Mouse (Mus musculus) c-Kit-positive CD71-negative TER-119-negative erythroid progenitor cells, embryonic 14.5 days (primary cell): ENCODE data around the gene Zbtb8a.
"Not testable (repeated sequence)": the region's sequence is repeated elsewhere in the genome, so short reads cannot be mapped to it uniquely, and the experiment has no call there.

Source experiments
- DNase-seq: peaks from one replicate; pipeline ENCODE4 v3.0.0-alpha.2; 2013; ENCODE audit warnings: low read depth

Zbtb8a gene

GRCm38 (mm10) chr4:129376961-129377545 lies 863 bp downstream of the Zbtb8a start:
- DNase-seq, result no peak

DNA sequence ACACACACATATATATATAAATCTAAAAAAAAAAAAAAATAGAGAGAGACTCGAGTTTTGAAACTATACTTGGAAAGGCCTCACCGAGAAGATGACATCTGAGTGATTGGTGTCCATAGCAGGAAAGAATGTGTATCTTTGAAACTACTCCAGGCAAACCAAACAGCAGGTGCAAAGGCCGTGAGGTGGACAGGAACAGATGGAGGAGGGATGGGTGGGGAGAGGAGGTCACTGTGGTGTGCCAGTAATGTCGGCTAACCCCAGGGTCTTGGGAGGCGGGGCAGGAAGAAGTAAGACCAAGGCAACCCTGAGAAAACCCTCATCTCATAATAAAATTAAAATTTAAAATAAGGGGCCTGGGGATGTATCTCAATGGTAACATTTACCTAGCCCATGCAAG lies 2.1 kb downstream of the Zbtb8a start:
- DNase-seq, result no peak

- no peak for DNase-seq
These were observed 2.9 kb downstream of the Zbtb8a start for GRCm38 (mm10) chr4:129375000-129375399.

GRCm38 (mm10) chr4:129374219-129374755 lies 3.6 kb downstream of the Zbtb8a start:
- no peak for DNase-seq

DNA sequence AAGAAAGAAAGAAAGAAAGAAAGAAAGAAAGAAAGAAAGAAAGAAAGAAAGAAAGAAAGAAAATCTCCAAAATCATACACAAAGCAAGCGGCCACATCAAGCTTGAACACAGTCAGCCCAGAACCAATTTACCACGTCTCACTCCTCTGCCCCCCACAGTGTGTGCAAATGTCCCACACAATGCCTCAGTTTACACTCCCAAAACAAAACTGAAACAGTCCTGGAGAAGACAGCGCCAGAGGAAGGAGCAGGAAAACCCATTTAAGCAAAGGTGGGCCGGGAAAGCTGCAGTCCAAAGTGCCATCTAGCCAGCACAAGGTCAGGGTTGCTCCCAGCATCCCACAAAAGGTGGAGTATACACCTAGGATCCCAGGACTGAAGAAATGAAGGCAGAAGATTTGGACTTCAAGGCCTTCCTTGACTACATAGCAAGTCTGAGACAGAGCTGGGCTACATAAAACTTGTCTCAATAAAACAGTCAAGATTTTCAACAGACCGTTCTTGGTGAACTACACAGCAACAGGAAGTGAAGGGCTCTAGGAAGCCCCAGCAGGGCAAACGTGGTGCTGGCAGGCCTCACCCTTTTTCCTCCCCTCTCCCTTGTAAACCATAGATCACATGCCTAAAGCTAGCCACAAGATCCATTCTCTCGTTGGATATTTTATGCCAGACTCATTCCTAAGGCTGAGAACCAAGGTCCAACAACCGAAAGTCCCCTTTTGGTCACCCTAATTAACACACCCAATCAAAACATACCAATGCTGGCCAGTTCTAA lies 4.5 kb downstream of the Zbtb8a start:
- DNase-seq, result no peak

- DNase-seq, result no peak
These were observed 6.5 kb downstream of the Zbtb8a start for GRCm38 (mm10) chr4:129371391-129371790.

DNA sequence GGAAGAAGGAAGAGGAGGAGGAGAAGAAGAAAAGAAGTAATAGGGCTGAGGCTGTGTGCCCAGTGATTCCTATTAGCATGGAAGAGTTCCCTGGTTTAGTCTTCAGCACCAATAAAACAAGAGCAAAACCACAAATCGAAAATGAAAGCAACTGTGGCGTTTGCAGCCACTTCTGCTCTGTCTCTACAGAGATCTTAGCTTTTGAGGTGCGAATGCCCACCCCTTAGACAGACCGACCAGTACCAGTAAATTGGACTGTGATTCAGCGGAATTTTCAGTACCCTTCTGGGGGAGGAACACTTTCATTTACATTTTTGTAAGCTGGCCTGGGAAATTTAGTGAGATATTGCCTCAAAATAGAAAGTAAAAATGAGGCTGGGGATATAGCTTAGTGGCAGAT lies 12.7 kb downstream of the Zbtb8a start:
- no peak for DNase-seq

DNA sequence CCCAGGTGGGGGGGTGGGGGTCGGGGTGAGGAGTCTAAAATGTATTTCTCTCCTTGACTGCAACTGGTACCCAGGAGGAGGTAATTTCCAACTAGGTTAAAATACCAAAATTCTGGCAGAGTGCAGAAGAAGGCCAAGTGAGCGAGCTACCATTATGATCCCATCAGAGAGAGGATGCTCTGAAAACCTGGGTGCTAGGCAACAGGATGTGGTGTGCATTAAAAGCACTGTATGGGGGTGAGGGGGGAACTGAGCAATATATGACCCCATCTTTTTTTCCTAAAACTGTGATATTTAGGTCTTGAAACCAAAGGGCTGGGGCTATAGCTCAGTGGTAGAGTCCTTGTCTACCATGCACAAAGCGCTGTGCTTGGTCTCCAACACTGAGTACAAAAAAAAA lies 13.5 kb downstream of the Zbtb8a start:
- no peak for DNase-seq

- DNase-seq, result no peak
These were observed 14.5 kb downstream of the Zbtb8a start for GRCm38 (mm10) chr4:129363463-129363862.

DNA sequence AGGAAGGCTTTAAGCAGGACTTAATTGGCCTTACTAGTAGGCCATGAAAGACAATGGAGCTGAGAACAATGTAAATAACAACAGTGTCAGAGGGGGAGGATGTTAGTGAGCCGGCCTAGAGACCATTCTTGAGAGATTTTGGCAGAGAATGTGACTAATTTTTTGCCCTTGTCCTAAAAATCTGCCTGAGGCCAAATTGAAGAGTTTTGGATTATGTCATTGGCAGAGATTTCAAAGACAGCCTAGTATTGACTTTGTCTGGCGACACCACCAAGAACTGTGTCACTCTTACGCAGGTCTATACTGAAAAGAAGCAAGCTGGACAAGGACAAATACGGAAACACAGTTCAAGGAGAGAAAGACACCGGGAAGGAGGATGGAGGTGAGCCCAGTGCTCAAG lies 15.1 kb downstream of the Zbtb8a start:
- DNase-seq, result no peak

DNA sequence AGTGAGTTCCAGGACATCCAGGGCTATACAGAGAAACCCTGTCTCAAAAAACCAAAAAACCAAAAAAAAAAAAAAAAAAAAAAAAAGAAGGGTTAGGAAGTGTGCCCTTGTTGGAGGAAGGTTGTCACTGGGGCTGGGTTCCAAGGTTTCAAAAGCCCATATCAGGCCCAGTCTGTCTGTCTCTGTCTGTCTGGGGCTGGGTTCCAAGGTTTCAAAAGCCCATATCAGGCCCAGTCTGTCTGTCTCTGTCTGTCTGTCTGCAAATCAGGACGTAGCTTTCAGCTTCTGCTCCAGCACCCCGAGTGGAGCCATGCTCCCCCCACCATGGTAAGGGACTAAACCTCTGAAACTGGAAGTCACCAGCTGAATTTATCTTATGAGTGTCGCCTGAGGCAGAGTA lies 15.7 kb downstream of the Zbtb8a start:
- DNase-seq, result not testable (repeated sequence)

DNA sequence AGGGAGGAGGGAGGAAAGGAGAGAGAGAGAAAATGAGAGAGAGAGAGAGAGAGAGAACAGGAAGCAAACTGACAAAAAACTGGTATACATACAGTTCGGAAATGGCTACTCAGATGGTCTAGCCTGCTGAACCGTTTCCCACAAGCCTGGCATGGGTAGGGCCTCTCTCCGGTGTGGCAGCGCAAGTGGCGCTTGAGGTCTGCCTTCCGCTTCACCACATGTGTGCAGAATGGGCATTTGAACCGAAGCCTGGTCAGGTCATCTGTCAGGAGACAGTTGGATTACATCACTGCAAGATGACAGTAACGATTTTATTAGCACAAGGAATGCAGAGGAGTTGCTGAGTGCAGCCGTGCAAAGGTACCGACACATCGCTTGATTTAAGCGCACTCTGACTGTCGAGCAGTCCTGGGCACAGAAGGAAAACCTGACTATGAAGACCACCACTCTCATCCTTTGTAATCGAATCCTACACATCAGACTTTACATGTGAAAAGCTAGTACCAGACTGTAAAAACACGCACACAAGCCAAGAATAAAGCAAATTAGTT lies 20.2 kb downstream of the Zbtb8a start:
- no peak for DNase-seq

DNA sequence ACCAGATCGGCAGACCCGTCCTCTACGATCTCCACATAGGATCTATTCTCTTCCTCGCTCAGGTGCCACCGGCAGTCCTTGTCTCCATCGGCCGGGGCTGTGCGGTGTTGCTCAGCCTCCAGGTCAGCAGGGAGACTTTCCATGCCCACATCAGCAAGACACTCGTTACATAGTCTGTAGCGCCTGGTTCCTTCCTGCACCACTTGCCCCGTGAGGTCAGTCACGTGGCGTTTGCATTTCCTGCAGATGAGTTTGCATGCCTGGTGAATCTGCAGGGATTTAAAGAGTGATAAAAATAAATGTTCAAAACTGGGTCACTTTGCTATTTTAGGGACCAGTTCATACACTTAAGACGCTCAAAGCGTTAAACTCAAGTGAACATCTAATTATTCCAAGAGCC lies 23.7 kb downstream of the Zbtb8a start:
- DNase-seq, result no peak

GRCm38 (mm10) chr4:129353176-129353575 lies 24.7 kb downstream of the Zbtb8a start:
- DNase-seq, result no peak

GRCm38 (mm10) chr4:129351111-129351510 lies 26.8 kb downstream of the Zbtb8a start:
- DNase-seq, result no peak

- peak; percentile 73 for DNase-seq
These were observed 27.3 kb downstream of the Zbtb8a start for GRCm38 (mm10) chr4:129350644-129351043.

DNA sequence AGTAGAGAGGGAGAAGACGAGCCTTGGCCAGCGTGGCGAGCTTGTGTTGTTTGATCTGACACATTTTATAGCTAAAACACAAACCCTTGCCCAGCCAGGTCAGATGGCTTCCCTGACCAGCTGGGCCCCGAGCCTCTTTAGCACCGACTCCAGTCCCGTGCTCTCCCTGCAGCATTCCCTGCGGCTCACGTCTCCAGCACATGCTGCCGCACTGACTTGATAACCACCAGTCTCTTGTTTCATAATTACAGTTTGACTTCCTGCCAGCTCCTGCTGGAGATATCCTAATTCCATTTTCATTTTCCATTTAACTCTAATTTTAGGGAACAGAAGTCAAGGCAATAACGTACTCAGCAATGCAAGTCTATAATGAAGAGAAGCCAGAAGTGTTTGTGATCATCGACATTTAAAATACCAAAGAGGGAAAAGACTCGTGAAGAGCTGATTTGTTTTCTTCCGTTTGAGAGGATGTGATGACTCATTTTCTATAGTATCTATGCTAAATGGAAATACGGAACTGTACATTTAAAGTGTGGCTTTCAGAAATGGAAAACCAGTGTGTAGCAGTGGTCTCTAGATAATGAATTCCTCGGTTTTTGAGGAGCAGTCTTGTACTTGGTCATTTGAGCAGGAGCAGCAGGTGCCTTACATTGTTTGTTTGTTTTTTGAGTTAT lies 31.3 kb downstream of the Zbtb8a start:
- no peak for DNase-seq

DNA sequence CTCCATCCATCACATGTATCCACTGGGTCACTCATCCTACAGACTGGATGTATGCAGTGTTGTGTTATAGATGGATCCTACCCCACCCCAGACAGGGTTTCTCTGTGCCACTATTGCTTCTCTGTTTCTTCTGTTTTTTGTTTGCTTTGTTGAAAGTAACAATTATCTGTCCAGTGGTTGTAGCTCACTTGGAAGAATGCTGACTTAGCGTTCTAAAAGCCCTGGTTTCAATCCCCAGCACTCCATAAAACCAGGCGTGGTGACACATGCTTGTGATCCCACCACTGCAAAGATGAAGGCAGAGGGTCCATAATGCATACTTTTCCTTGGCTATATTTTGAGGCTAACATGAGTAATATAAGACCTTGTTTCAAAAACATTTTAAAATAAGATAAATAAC lies 35.2 kb downstream of the Zbtb8a start:
- no peak for DNase-seq

- DNase-seq, result no peak
These were observed 36.0 kb downstream of the Zbtb8a start for GRCm38 (mm10) chr4:129341888-129342287.

GRCm38 (mm10) chr4:129339743-129340142 lies 38.2 kb downstream of the Zbtb8a start:
- DNase-seq, result no peak

DNA sequence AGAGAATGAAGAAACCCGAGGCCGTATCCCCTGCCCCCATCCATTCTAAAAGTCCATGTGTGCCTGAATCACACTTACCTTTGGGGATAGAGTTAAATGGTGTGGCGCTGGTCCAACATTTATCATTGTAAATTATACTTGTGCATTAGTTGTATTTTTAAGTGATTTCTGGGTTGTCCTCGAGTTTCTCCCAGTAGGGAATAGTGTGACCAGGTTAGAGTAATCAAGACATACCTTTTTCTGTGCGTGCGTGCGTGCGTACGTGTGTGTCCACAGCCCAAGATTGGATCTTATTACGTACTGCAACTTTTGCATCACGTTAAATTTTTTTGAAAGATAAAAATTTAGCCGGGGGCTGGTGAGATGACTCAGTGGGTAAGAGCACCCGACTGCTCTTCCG lies 41.6 kb downstream of the Zbtb8a start:
- DNase-seq, result no peak

DNA sequence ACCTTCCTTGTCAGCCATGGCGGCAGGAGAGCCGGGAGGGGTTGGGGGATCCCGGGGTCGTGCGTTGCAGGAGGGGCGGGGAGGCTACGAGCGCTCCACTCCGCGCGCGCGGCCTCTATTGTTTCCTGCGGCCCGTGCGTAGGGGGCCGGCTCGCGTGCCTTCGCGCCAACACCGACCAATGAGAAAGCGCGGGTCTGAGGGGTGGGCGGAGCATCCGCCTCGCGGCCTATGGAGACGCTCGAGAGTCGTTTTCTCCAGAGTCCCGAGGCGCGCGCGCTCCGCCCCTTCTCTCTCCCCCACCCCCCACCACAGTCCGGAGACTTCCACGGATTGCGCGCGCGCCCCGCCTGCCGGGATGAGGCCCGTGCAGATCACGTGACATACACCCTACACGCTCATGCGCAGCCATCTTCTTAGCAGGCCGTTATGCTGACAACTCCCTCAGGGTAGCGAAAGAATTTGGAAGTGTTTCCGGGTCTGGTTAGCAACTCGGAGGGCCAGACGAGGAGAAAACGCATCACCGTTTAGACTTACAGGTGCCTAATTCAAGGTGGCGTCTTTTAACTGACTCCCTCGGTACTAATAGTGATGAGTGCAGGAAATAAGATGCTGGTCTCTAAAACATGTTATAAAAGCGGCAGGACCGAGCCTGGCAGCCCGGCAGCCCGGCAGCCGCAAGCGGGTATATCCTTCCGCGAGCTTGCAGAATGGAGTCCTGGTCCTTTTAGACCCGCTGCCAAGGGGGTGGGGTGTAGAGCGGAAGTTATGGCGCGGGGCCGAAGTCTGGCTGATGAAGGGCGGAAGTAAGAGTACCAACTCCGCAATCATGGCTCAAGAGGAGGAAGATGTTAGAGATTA lies 42.5 kb downstream of the Zbtb8a start, which contains the start of the genes Rbbp4 and Zbtb8os:
Rbbp4 (minus strand) TSS at position 155 of the 859 bp plus-strand sequence.
Zbtb8os (plus strand) TSS at position 480 of the 859 bp plus-strand sequence.
- DNase-seq, result peak; percentile 97
